Comparison of ENCODE assay signal across 8 mouse cellular contexts in genomic region chr16:13754400-13755190, GRCm38 (mm10). TPM values are rescaled to one million over a fixed set of nuclear protein-coding genes. Genes with fewer than 3 reads are reported as not detected.
DNase-seq lines count a peak whose midpoint lies in the region; ATAC-seq lines count a peak whose summit lies in the region.

No protein-coding gene starts in this region.

- peak overlapping the region; percentile 84 for H3K4me2 ChIP-seq in embryonic facial prominence, embryonic 11.5 days (ENCODE audit: low read depth, low read length)
- H3K4me2 ChIP-seq in midbrain, embryonic 11.5 days: peak overlapping the region; percentile 73

- peak; percentile 98 for DNase-seq in adrenal gland, postnatal 25 days
- peak; percentile 96 for DNase-seq in embryonic facial prominence, embryonic 11.5 days (ENCODE audit: low spot score)
- peak; percentile 99 for DNase-seq in heart, adult 11 months
- peak; percentile 93 for DNase-seq in kidney, adult 11 months
- peak; percentile 96 for DNase-seq in left cerebral cortex, postnatal 4 days
- peak; percentile 100 for DNase-seq in midbrain, embryonic 11.5 days (ENCODE audit: low spot score, missing footprints)
- DNase-seq in right cerebral cortex, postnatal 4 days: peak; percentile 92
- DNase-seq in yolk sac, embryonic 10.5 days (ENCODE audit: low spot score): peak; percentile 92

- peak; percentile 97 for ATAC-seq in embryonic facial prominence, embryonic 11.5 days (replicated peaks; ENCODE audit: insufficient number of reproducible peaks, low FRiP score, low TSS enrichment, low read depth)
- peak; percentile 99 for ATAC-seq in midbrain, embryonic 11.5 days (ENCODE audit: low FRiP score)

- H3K27ac ChIP-seq in embryonic facial prominence, embryonic 11.5 days (replicated peaks; ENCODE audit: low read depth, low read length): no peak overlapping the region
- H3K27ac ChIP-seq in midbrain, embryonic 11.5 days (ENCODE audit: low read depth, low read length): no peak overlapping the region

- H3K27me3 ChIP-seq in embryonic facial prominence, embryonic 11.5 days (ENCODE audit: control insufficient read depth, insufficient read depth, low read length): no peaks in the 10 kb centered on the region
- H3K27me3 ChIP-seq in midbrain, embryonic 11.5 days (ENCODE audit: control insufficient read depth, insufficient read depth, low read length): no peaks in the 10 kb centered on the region

- no peaks in the 10 kb centered on the region for H3K36me3 ChIP-seq in embryonic facial prominence, embryonic 11.5 days (replicated peaks; ENCODE audit: control insufficient read depth, insufficient read depth, low read depth, low read length)
- H3K36me3 ChIP-seq in midbrain, embryonic 11.5 days (ENCODE audit: control insufficient read depth, insufficient read depth, low read length): no peaks in the 10 kb centered on the region

- H3K4me1 ChIP-seq in embryonic facial prominence, embryonic 11.5 days (ENCODE audit: control insufficient read depth, insufficient read depth, low read length): no peaks in the 10 kb centered on the region
- no peaks in the 10 kb centered on the region; the same call in 1 of the 2 replicates for H3K4me1 ChIP-seq in midbrain, embryonic 11.5 days (ENCODE audit: control insufficient read depth, insufficient read depth, low read length)

- intact Hi-C loops in left cerebral cortex, postnatal 4 days (cut with DNase I): no loop called here

- 2% methylated on average over 65 of the region's 65 CpGs for WGBS in embryonic facial prominence, embryonic 11.5 days
- WGBS in midbrain, embryonic 11.5 days: under 1% methylated on average over 65 of the region's 65 CpGs

- no peaks in the 10 kb centered on the region for H3K9me3 ChIP-seq in embryonic facial prominence, embryonic 11.5 days (replicated peaks; ENCODE audit: control insufficient read depth, low read length)
- no peaks in the 10 kb centered on the region for H3K9me3 ChIP-seq in midbrain, embryonic 11.5 days (ENCODE audit: control insufficient read depth, low read length)

- H3K9ac ChIP-seq in embryonic facial prominence, embryonic 11.5 days (replicated peaks; ENCODE audit: low read length): peak overlapping the region; percentile 44
- peak overlapping the region; percentile 69 for H3K9ac ChIP-seq in midbrain, embryonic 11.5 days (ENCODE audit: low read length)

- H3K4me3 ChIP-seq in embryonic facial prominence, embryonic 11.5 days (ENCODE audit: low read depth, low read length): peak overlapping the region; percentile 58
- H3K4me3 ChIP-seq in midbrain, embryonic 11.5 days (ENCODE audit: low read depth, low read length): peak overlapping the region; percentile 49

RNA-seq across cellular contexts. Expression of gene Pla2g10, which starts 23.8 kb away (rescaled TPM):
- not detected in 2 replicates for total RNA-seq in adrenal gland, postnatal 25 days (2021)
- polyA plus RNA-seq in embryonic facial prominence, embryonic 11.5 days (2014; fragmentation: Nextera tagmentation; extraction: Ambion mirVana): not detected in 2 replicates
- total RNA-seq in left cerebral cortex, postnatal 4 days (2021): not detected
- polyA plus RNA-seq in midbrain, embryonic 11.5 days (2014; fragmentation: Nextera tagmentation; extraction: Ambion mirVana): 0.19 and 0.36 TPM in 2 replicates

RNA-seq across cellular contexts. Expression of gene Rrn3, which starts 25.9 kb away (rescaled TPM):
- 48.6 and 50.0 TPM in 2 replicates for total RNA-seq in adrenal gland, postnatal 25 days (2021)
- 80.0 and 84.3 TPM in 2 replicates for polyA plus RNA-seq in embryonic facial prominence, embryonic 11.5 days (2014; fragmentation: Nextera tagmentation; extraction: Ambion mirVana)
- 10 to 100 TPM; 52.6 to 56.6 TPM for total RNA-seq in left cerebral cortex, postnatal 4 days (2021)
- polyA plus RNA-seq in midbrain, embryonic 11.5 days (2014; fragmentation: Nextera tagmentation; extraction: Ambion mirVana): 107 and 118 TPM in 2 replicates
